Mouse (Mus musculus): ENCODE results near the gene Sinhcaf.

DNA sequence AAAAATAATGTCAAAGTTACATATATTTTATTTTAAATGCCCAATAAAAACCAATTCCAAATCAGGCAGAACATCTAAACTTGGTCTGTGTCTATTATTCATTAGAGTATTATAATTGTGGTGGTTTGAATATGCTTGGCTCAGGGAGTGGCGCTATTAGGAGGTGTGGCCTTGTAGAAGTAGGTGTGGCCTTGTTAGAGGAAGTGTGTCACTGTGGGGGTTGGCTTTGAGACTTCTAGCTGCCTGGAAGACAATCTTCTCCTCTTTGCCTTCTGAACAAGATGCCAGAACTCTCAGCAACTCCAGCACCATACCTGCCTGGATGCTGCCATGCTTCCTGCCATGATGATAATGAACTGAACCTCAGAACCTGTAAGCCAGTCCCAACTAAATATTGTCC lies 72.4 kb downstream of the Sinhcaf start:
- TF ChIP-seq MAFK (IDR thresholded peaks at IDR 0.05; ENCODE audit: insufficient read depth, low read depth, low read length) (no peak), ZNF384 (IDR thresholded peaks at IDR 0.05; ENCODE audit: low read depth, low read length) (no peak), ZC3H11A (IDR thresholded peaks at IDR 0.05; ENCODE audit: borderline replicate concordance, low read depth, low read length) (no peak), CHD2 (IDR thresholded peaks at IDR 0.05; ENCODE audit: low read depth, low read length) (no peak), HCFC1 (IDR thresholded peaks at IDR 0.05; ENCODE audit: borderline replicate concordance, insufficient read depth, low read length) (no peak)
